Mouse (Mus musculus) stomach, embryonic 15.5 days (tissue): ENCODE results near the gene Ifngr2. TPM values are rescaled to one million over a fixed set of nuclear protein-coding genes. Genes with fewer than 3 reads are reported as not detected.

Experiments
- ATAC-seq: fragments of 200-750 bp; cut with Nextera tagmentation; 2 replicates; pipeline ENCODE4 v1.8.0; 2017; ENCODE audit warnings: low read depth, moderate number of reproducible peaks, moderate TSS enrichment; ENCODE audit not compliant: insufficient read depth, low FRiP score
- H3K27ac ChIP-seq: fragments of 300-500 bp; sonication (generic); 2 replicates; pipeline ENCODE4 v1.5.1; 2015; ENCODE audit warnings: mild to moderate bottlenecking, inconsistent platforms
- H3K27me3 ChIP-seq: fragments of 300-500 bp; sonication (generic); replicated peaks from 2 replicates; pipeline ENCODE4 v1.6.1; 2015; ENCODE audit warnings: inconsistent platforms
- H3K36me3 ChIP-seq: fragments of 300-500 bp; sonication (generic); 2 replicates; pipeline ENCODE4 v1.6.1; 2015; ENCODE audit warnings: inconsistent platforms
- H3K4me1 ChIP-seq: fragments of 300-500 bp; sonication (generic); 2 replicates; pipeline ENCODE4 v1.6.1; 2015; ENCODE audit warnings: inconsistent platforms
- H3K4me2 ChIP-seq: fragments of 300-500 bp; sonication (generic); 2 replicates; pipeline ENCODE4 v1.6.1; 2015; ENCODE audit warnings: mild to moderate bottlenecking, inconsistent platforms
- H3K4me3 ChIP-seq: fragments of 300-500 bp; sonication (generic); replicated peaks from 2 replicates; pipeline ENCODE4 v1.5.1; 2015; ENCODE audit warnings: inconsistent platforms
- H3K9ac ChIP-seq: fragments of 300-500 bp; sonication (generic); 2 replicates; pipeline ENCODE4 v1.6.1; 2015; ENCODE audit warnings: inconsistent platforms
- H3K9me3 ChIP-seq: fragments of 300-500 bp; sonication (generic); 2 replicates; pipeline ENCODE4 v1.6.1; 2016; ENCODE audit warnings: inconsistent platforms
- WGBS: fragments of 180-500 bp; shearing (Covaris S2); methylation state at CpG from one replicate; pipeline ENCODE4 v1.1.7; 2015; 5-methylcytosine and 5-hydroxymethylcytosine counted together
- polyA plus RNA-seq: library from polyadenylated mRNA; unstranded; fragments of >200 nt; fragmentation: Nextera tagmentation; extraction: Ambion mirVana; gene quantifications from 2 replicates; pipeline ENCODE4 v1.2.1, GENCODE M21; 2015

The Ifngr2 gene
- polyA plus RNA-seq, 1 experiment from 2014 or later, result 49.3 TPM

DNA sequence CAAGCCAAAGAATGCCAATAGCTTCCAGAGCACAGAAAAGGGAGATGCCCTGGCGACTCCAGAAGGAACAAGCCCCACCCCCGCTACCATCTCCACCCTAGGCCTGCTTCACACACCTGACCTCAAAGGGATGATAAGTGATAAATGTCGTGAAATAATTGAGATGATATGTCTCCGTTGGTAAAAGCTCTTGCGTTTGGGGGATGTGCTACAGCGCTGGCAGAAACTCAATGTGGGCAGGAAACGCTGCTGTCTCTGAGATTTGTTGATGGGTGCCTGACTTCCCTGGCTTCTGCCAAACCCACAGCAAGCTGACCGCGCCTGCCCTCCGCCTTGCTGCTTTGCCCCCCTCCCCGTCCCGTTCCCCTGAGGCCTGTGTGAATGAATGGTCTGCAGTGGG, 6.8 kb downstream of the Ifngr2 start:
- Histone ChIP-seq H3K27ac (no peak overlapping the region), H3K4me1 (peaks cover 26% of the 10 kb centered on the region), H3K4me2 (0 out of 2 replicates have a peak overlapping the region, but pooled peaks have one; percentile 20), H3K9me3 (no peaks in the 10 kb centered on the region), H3K27me3 (no peaks in the 10 kb centered on the region), H3K9ac (no peak overlapping the region), H3K4me3 (no peak overlapping the region), H3K36me3 (peaks cover 8% of the 10 kb centered on the region)
- 40% methylated on average over 12 of the region's 12 CpGs for WGBS
- no peak for ATAC-seq

DNA sequence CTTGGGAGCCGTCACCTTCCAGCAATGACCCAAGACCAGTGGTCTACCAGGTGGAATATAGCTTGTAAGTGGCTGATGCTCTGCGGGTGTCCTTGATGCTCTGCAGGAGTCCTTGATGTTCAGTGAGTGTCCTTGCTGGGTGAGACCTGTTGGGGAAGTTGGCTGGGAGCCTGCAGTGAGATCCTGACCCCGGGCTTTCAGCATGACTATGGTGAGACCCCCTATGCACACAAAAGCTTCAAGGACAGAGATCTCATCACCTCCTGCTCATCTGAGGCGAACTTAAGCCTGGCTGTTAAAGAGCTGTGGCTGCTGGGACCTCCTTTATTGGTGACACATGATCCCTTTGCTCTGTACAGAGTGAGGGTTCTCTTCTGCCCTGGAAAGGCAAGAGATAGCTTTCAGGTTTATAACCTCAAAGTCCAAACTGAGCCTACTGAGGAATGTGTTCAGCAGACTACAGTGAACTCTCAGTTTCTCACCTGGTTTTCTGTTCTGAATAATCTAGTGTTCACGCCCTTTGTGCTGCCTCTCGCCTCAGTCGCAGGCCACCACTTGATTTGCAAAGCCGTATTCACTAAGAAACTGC, 8.2 kb downstream of the Ifngr2 start:
- no peak overlapping the region for H3K27ac ChIP-seq
- no peak for ATAC-seq
- no peak overlapping the region for H3K9ac ChIP-seq

DNA sequence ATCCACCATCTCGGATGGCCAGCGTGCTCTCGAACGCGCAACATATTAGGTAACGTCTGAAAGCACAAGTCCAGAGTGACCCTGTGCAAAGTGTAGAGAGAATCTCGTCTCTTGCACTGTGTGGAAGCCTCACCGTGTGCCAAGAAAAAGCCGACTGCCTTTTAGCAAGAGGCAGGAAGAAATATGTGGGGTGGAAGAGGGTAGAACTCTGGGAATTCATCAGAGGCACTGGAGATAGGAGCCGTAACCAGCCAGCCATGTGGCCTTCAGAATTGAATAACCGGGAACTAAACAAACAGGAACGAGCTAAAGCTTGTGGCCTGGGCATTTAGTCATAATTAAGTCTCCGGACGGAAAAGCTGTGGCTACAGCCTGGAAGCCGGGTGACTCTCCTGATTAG, 9.8 kb downstream of the Ifngr2 start:
- H3K4me1 ChIP-seq, result peaks cover 14% of the 10 kb centered on the region; the same call in 1 of the 2 replicates
- H3K27ac ChIP-seq, result no peak overlapping the region

More for the DNA sequence above, 8.2 kb downstream of the Ifngr2 start:
- H3K4me3 ChIP-seq, result no peak overlapping the region
- WGBS, result 86% methylated on average over 8 of the region's 8 CpGs
- H3K9me3 ChIP-seq, result no peaks in the 10 kb centered on the region
- H3K4me1 ChIP-seq, result peaks cover 14% of the 10 kb centered on the region
- no peak overlapping the region for H3K4me2 ChIP-seq
- H3K36me3 ChIP-seq, result peaks cover 15% of the 10 kb centered on the region
- H3K27me3 ChIP-seq, result no peaks in the 10 kb centered on the region

DNA sequence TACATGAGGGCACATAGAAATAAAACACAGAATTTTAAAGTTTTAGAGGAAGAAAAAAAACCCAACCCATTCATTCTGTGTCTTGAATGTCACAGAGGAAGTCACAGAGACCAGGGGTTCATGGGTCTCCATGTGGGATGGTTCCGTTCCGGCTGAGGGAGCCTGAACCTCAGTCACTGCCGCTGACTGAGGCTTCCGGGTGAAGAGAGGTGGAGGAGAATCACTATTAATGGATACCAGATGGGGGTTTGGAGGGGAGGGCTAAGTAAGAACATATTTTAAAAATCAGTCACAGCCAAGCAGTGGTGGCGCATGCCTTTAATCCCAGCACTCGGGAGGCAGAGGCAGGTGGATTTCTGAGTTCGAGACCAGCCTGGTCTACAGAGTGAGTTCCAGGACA, 10.3 kb downstream of the Ifngr2 start:
- Histone ChIP-seq H3K27ac (no peak overlapping the region), H3K9me3 (no peaks in the 10 kb centered on the region), H3K4me1 (peaks cover 14% of the 10 kb centered on the region; the same call in 1 of the 2 replicates), H3K9ac (no peak overlapping the region), H3K27me3 (no peaks in the 10 kb centered on the region), H3K4me2 (no peak overlapping the region), H3K36me3 (peaks cover 22% of the 10 kb centered on the region), H3K4me3 (no peak overlapping the region)
- ATAC-seq, result no peak
- WGBS, result 88% methylated on average over 7 of the region's 7 CpGs

More for the DNA sequence above, 9.8 kb downstream of the Ifngr2 start:
- Histone ChIP-seq H3K27me3 (no peaks in the 10 kb centered on the region), H3K9me3 (no peaks in the 10 kb centered on the region), H3K4me2 (no peak overlapping the region), H3K4me3 (no peak overlapping the region), H3K9ac (no peak overlapping the region), H3K36me3 (peaks cover 21% of the 10 kb centered on the region)
- WGBS, result 69% methylated on average over 15 of the region's 15 CpGs
- ATAC-seq, result no peak

DNA sequence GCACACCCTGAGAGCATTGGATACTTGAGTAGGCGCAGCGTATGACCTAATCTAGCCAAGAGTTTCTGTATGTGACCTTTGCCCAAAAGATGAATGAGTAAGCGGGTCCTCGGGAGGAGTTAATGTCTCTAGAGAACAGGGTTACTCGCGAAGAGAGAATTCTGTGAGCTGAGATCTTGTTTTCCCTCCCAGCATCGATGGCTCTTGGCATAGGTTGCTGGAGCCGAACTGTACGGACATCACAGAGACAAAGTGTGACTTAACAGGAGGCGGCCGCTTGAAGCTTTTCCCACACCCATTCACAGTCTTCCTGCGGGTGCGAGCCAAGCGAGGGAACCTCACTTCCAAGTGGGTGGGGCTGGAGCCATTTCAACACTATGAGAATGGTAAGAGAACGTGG, 10.8 kb downstream of the Ifngr2 start:
- Histone ChIP-seq H3K9ac (no peak overlapping the region), H3K4me3 (no peak overlapping the region), H3K27me3 (no peaks in the 10 kb centered on the region), H3K27ac (no peak overlapping the region), H3K4me2 (no peak overlapping the region), H3K9me3 (no peaks in the 10 kb centered on the region), H3K4me1 (peaks cover 12% of the 10 kb centered on the region; the same call in 1 of the 2 replicates), H3K36me3 (peaks cover 27% of the 10 kb centered on the region)
- 89% methylated on average over 15 of the region's 15 CpGs for WGBS
- ATAC-seq, result no peak

DNA sequence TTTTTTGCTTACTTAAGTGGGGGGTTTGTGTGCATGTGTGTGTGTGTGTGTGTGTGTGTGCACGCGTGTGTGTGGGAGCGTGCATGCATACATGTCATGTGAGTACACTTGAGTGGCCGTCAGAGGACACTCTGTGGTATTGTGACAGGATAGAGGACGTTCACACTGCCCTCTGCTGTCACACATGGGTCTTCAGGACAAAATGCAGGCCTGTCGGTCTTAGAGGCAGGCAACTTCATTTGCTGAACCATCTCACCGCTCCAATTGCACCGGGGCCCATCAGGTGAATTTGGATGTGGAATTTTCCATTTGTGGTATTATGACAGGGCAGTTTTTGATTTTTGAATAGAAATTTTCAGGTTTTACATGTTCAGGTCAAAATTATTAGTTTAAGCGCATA, 14.2 kb downstream of the Ifngr2 start:
- no peaks in the 10 kb centered on the region for H3K9me3 ChIP-seq
- no peaks in the 10 kb centered on the region for H3K27me3 ChIP-seq
- no peak for ATAC-seq
- H3K9ac ChIP-seq, result no peak overlapping the region
- no peaks in the 10 kb centered on the region for H3K4me1 ChIP-seq
- H3K36me3 ChIP-seq, result peaks cover 32% of the 10 kb centered on the region; the same call in 1 of the 2 replicates
- 56% methylated on average over 9 of the region's 9 CpGs for WGBS
- H3K27ac ChIP-seq, result no peak overlapping the region
- no peak overlapping the region for H3K4me2 ChIP-seq
- H3K4me3 ChIP-seq, result no peak overlapping the region

DNA sequence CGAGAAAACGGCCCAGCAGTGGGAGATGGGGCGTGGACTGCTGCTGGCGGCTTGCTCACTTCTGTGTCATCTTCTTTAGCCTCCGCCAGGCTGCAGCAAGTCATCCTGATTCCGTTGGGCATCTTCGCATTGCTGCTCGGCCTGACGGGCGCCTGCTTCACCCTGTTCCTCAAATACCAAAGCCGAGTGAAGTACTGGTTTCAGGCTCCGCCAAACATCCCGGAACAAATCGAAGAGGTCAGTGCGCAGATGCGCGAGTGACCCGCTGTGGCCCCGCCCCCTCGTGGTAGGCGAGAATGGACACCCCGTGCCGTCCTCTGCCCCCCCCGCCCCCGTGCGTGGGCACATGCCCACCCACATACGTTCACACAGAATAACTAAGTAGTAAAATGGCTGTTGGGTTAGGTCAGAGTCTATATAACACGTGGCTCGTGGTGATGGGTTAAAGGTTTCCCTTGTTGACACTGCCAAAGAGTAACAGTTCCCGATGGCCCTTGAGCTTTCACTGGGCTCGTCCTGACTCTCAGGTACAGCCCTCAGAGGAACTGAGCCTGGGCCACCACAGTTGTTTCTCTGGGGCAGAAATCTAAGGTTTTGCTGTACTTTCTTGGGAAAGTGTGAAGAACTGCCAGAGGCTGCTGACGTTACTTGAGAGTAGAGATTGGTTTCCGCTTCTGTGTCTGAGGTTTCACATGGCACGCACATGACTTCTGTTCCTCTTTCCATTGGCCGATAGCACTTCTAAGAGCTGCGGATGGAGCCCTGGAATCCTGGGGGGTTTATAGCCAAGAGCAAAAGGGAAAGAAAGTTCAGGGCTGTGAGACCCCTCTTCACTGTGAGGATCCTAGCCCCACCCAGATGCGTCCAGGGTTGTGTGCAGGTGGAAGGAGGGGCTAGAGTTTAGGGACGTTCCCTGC, 14.9 kb downstream of the Ifngr2 start:
- Histone ChIP-seq H3K4me2 (no peak overlapping the region), H3K27ac (no peak overlapping the region), H3K9me3 (no peaks in the 10 kb centered on the region), H3K9ac (no peak overlapping the region), H3K4me1 (no peaks in the 10 kb centered on the region), H3K4me3 (no peak overlapping the region), H3K36me3 (peaks cover 32% of the 10 kb centered on the region; the same call in 1 of the 2 replicates), H3K27me3 (no peaks in the 10 kb centered on the region)
- 0 out of 2 replicates have a peak, but pooled peaks have one; percentile 16 for ATAC-seq
- WGBS, result 71% methylated on average over 38 of the region's 38 CpGs

DNA sequence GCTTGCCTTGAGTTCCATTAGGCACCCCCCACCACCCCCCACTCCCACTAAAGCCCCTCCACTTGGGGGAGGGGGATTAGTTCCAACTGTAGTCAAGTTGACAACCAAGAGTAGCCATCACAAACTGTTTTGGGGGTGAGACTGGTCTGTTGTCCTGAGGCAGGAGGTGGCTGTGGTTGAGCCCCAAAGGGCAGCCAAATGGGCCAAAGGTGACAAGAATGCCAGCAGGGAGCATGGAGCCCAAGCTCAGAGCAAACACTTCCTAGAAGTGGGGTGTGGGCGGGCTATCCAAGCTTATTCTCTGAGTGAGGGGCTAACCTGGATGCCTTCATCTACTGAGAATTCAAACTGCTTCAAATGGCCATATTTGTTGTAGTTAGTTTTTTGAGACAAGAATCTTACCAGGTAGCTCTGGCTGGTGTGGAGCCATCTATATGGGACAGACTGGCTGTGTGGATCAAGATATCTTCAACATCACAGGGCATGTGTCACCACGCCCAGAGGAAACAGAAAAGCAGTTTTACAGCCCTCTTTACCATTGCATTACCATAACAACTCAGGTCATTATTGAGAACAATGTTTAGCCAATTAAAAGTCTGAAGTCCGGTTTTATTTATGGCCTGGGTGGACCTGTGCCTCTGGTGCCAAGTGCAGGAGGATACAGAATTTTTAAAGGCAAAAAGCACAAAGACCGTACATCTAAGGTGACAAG, 17.9 kb downstream of the Ifngr2 start:
- H3K4me1 ChIP-seq, result no peaks in the 10 kb centered on the region
- no peak overlapping the region for H3K9ac ChIP-seq
- WGBS, result 77% methylated on average over 4 of the region's 4 CpGs
- H3K4me2 ChIP-seq, result no peak overlapping the region
- H3K36me3 ChIP-seq, result peaks cover 23% of the 10 kb centered on the region; the same call in 1 of the 2 replicates
- H3K27me3 ChIP-seq, result no peaks in the 10 kb centered on the region
- H3K9me3 ChIP-seq, result no peaks in the 10 kb centered on the region
- H3K4me3 ChIP-seq, result no peak overlapping the region
- no peak overlapping the region for H3K27ac ChIP-seq
- ATAC-seq, result no peak

DNA sequence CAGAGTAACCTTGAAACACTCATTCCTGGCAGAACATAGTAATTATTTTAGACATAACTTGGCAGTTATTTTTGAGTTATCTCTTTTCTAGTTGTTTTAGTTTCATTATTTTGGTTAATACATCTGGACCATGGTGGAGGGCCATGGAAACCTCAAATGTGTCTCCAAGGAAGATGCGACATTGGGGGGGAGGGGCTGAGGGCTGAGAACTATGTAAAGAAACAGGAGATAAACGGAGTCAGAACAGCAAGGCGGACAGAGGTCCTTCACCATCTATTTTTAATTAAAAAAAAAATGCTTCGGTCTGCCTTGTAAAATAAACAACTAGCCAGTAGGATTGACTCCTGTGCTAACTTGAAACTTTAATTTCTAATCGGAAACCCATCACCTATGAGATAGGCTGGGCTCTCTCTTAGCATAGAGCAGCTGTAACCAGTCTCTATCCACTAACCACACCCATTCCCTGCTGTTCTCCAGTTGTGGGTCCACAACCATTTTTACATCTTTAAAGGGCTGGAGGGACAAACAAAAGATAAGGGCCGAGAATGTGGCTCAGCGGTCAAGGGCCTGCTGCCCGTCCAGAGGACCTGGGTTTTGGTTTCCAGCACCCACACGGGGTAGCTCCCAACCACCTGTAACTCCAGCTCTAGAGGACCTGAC, 18.6 kb downstream of the Ifngr2 start:
- no peak for ATAC-seq
- no peak overlapping the region for H3K4me2 ChIP-seq

DNA sequence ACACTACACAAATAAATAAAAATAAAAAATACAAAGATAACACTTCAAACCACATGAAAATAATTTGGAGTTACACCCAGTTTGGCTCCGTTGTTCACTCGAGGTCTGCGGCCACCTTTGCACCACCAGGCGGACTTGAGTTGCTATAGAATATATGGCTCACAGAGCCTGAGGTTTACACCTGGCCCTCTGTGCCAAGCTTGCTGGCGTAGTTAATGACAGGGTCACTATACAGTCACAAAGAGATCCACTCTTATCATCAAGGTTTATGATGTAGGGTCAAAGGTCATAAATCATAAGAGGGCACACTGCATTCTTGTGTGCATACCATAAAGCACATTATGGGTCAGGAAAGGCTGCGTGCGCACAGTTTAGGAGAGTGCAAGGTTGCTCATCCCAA, 19.1 kb downstream of the Ifngr2 start:
- H3K27me3 ChIP-seq, result no peaks in the 10 kb centered on the region
- H3K4me1 ChIP-seq, result no peaks in the 10 kb centered on the region
- peaks cover 13% of the 10 kb centered on the region; the same call in 1 of the 2 replicates for H3K36me3 ChIP-seq
- H3K9ac ChIP-seq, result no peak overlapping the region
- ATAC-seq, result no peak
- H3K9me3 ChIP-seq, result no peaks in the 10 kb centered on the region
- no peak overlapping the region for H3K4me2 ChIP-seq
- H3K27ac ChIP-seq, result no peak overlapping the region
- WGBS, result 72% methylated on average over 7 of the region's 7 CpGs
- no peak overlapping the region for H3K4me3 ChIP-seq

More for the DNA sequence above, 18.6 kb downstream of the Ifngr2 start:
- WGBS, result 58% methylated on average over 9 of the region's 9 CpGs
- no peaks in the 10 kb centered on the region for H3K9me3 ChIP-seq
- H3K4me3 ChIP-seq, result no peak overlapping the region
- no peaks in the 10 kb centered on the region for H3K4me1 ChIP-seq
- H3K9ac ChIP-seq, result no peak overlapping the region
- no peaks in the 10 kb centered on the region for H3K27me3 ChIP-seq
- H3K36me3 ChIP-seq, result peaks cover 16% of the 10 kb centered on the region; the same call in 1 of the 2 replicates
- no peak overlapping the region for H3K27ac ChIP-seq

DNA sequence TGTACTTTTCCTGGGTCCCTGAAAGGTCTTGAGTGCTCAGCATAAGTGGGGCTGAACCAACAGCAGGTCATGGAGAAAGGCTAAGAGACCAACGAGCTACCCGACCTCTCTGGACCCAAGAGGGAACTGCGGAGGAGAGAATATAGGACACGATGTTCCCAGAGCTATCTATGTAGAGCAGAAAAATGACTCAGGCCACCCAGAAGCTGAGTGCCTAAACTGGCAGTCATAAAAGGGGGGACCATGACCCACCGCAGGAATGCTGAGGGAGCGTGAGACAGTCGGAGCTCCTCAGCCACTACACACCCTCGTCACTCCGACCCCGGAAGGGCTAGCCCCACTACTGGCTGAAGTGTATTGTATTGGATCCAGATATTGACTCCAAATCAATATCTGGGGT, 22.1 kb downstream of the Ifngr2 start:
- Histone ChIP-seq H3K36me3 (no peaks in the 10 kb centered on the region), H3K9ac (no peak overlapping the region), H3K4me3 (no peak overlapping the region), H3K27ac (no peak overlapping the region), H3K9me3 (no peaks in the 10 kb centered on the region), H3K4me1 (no peaks in the 10 kb centered on the region), H3K4me2 (no peak overlapping the region), H3K27me3 (no peaks in the 10 kb centered on the region)
- ATAC-seq, result no peak
- 86% methylated on average over 10 of the region's 10 CpGs for WGBS
